Mouse (Mus musculus): ENCODE measurements around the gene Astl.

GRCm38 (mm10) chr2:127390352-127390751 lies 51.9 kb downstream of the Astl start:
- no peak for TF ChIP-seq CTCF (IDR thresholded peaks at IDR 0.05)
- TF ChIP-seq POLR2A (IDR thresholded peaks at IDR 0.05; ENCODE audit: insufficient read depth, low read depth, low read length): no peak

Data from heart, adult 2 months (tissue).